Mouse (Mus musculus): ENCODE results near the gene Lrch1. TPM values are rescaled to one million over a fixed set of nuclear protein-coding genes. Genes with fewer than 3 reads are reported as not detected.

The Lrch1 gene
- polyA plus RNA-seq, 1 experiment from 2014 or later = 15.4 TPM

GRCm38 (mm10) chr14:74908250-74908649 lies 39.4 kb downstream of the Lrch1 start:
- no peaks in the 10 kb centered on the region for H3K27me3 ChIP-seq (replicated peaks; ENCODE audit: control insufficient read depth, insufficient read depth, low read length)

DNA sequence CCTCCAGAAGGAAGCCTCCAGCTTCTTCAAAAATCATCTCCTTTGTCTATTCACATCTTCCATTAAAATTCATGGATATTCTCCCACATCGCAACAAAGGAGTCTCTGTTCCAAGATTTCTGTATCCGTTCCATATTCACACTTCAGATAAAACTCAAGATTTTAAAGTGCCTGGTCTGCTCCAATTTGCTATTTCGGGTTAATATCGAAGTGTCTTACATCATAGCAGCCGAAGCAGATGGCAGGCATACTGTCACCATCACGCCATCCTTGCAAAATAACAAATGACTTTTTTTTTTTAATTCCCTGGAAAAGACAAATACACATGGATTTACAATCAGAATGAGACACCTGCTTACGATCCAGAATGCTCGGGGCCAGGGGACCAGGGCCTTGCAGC lies 40.0 kb downstream of the Lrch1 start:
- no peak for ATAC-seq
- 72% methylated on average over 8 of the region's 8 CpGs for WGBS
- Histone ChIP-seq H3K9me3 (ENCODE audit: control insufficient read depth, low read length) (no peaks in the 10 kb centered on the region), H3K36me3 (ENCODE audit: control insufficient read depth, insufficient read depth, low read length) (no peaks in the 10 kb centered on the region), H3K27ac (ENCODE audit: low read depth, low read length) (no peak overlapping the region), H3K9ac (ENCODE audit: low read depth, low read length) (no peak overlapping the region), H3K4me3 (ENCODE audit: low read length) (no peak overlapping the region), H3K27me3 (replicated peaks; ENCODE audit: control insufficient read depth, insufficient read depth, low read length) (no peaks in the 10 kb centered on the region), H3K4me1 (ENCODE audit: control insufficient read depth, insufficient read depth, low read depth, low read length) (peaks cover 2% of the 10 kb centered on the region), H3K4me2 (ENCODE audit: low read length) (no peak overlapping the region)

More at GRCm38 (mm10) chr14:74908250-74908649, 39.4 kb downstream of the Lrch1 start:
- 86% methylated on average over 6 of the region's 6 CpGs for WGBS
- no peaks in the 10 kb centered on the region for H3K9me3 ChIP-seq (ENCODE audit: control insufficient read depth, low read length)
- H3K4me2 ChIP-seq (ENCODE audit: low read length) = no peak overlapping the region
- no peak for ATAC-seq
- H3K4me3 ChIP-seq (ENCODE audit: low read length) = no peak overlapping the region
- H3K4me1 ChIP-seq (ENCODE audit: control insufficient read depth, insufficient read depth, low read depth, low read length) = peaks cover 2% of the 10 kb centered on the region; the same call in 1 of the 2 replicates
- no peak overlapping the region for H3K9ac ChIP-seq (ENCODE audit: low read depth, low read length)
- H3K27ac ChIP-seq (ENCODE audit: low read depth, low read length) = no peak overlapping the region
- H3K36me3 ChIP-seq (ENCODE audit: control insufficient read depth, insufficient read depth, low read length) = no peaks in the 10 kb centered on the region

GRCm38 (mm10) chr14:74905990-74906389 lies 41.7 kb downstream of the Lrch1 start:
- H3K27me3 ChIP-seq (replicated peaks; ENCODE audit: control insufficient read depth, insufficient read depth, low read length) = no peaks in the 10 kb centered on the region
- H3K36me3 ChIP-seq (ENCODE audit: control insufficient read depth, insufficient read depth, low read length) = no peaks in the 10 kb centered on the region
- H3K4me3 ChIP-seq (ENCODE audit: low read length) = no peak overlapping the region
- no peak overlapping the region for H3K4me2 ChIP-seq (ENCODE audit: low read length)
- H3K27ac ChIP-seq (ENCODE audit: low read depth, low read length) = no peak overlapping the region
- H3K9ac ChIP-seq (ENCODE audit: low read depth, low read length) = no peak overlapping the region
- peaks cover 2% of the 10 kb centered on the region for H3K4me1 ChIP-seq (ENCODE audit: control insufficient read depth, insufficient read depth, low read depth, low read length)
- no peaks in the 10 kb centered on the region for H3K9me3 ChIP-seq (ENCODE audit: control insufficient read depth, low read length)
- no peak for ATAC-seq
- 77% methylated on average over 3 of the region's 3 CpGs for WGBS

DNA sequence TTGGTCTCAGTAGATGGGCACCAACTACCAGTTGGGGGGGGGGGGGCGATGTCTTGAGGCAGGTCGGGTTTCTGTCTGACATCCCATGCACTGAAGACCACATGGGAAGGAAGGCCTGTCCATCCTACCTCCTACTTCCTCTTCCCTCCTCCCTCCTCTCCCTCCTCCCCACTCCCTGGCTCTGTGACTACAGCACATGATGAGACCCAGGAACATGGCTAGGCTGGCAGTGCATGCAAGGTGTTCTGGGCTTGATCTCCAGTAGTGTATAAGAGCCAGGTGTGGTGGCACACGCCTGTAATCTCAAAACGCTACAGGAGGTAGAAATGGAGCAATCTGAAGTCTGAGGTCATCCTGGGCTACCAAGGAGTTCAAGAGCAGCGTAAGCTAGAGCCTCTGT lies 43.2 kb downstream of the Lrch1 start:
- 92% methylated on average over 5 of the region's 5 CpGs for WGBS
- H3K9me3 ChIP-seq (ENCODE audit: control insufficient read depth, low read length) = no peaks in the 10 kb centered on the region
- H3K4me2 ChIP-seq (ENCODE audit: low read length) = no peak overlapping the region
- H3K27ac ChIP-seq (ENCODE audit: low read depth, low read length) = no peak overlapping the region
- H3K9ac ChIP-seq (ENCODE audit: low read depth, low read length) = no peak overlapping the region
- no peaks in the 10 kb centered on the region for H3K36me3 ChIP-seq (ENCODE audit: control insufficient read depth, insufficient read depth, low read length)
- no peaks in the 10 kb centered on the region for H3K27me3 ChIP-seq (replicated peaks; ENCODE audit: control insufficient read depth, insufficient read depth, low read length)
- H3K4me1 ChIP-seq (ENCODE audit: control insufficient read depth, insufficient read depth, low read depth, low read length) = peaks cover 2% of the 10 kb centered on the region
- H3K4me3 ChIP-seq (ENCODE audit: low read length) = no peak overlapping the region
- no peak for ATAC-seq

- no peaks in the 10 kb centered on the region for H3K36me3 ChIP-seq (ENCODE audit: control insufficient read depth, insufficient read depth, low read length)
- H3K27me3 ChIP-seq (replicated peaks; ENCODE audit: control insufficient read depth, insufficient read depth, low read length) = no peaks in the 10 kb centered on the region
- ATAC-seq = 0 out of 2 replicates have a peak, but pooled peaks have one; percentile 16
- peaks cover 6% of the 10 kb centered on the region for H3K4me1 ChIP-seq (ENCODE audit: control insufficient read depth, insufficient read depth, low read depth, low read length)
- H3K4me2 ChIP-seq (ENCODE audit: low read length) = no peak overlapping the region
- no peak overlapping the region for H3K9ac ChIP-seq (ENCODE audit: low read depth, low read length)
- 80% methylated on average over 4 of the region's 4 CpGs for WGBS
- H3K9me3 ChIP-seq (ENCODE audit: control insufficient read depth, low read length) = no peaks in the 10 kb centered on the region
- no peak overlapping the region for H3K4me3 ChIP-seq (ENCODE audit: low read length)
- H3K27ac ChIP-seq (ENCODE audit: low read depth, low read length) = no peak overlapping the region
Measured at GRCm38 (mm10) chr14:74903047-74903446, 44.6 kb downstream of the Lrch1 start.

DNA sequence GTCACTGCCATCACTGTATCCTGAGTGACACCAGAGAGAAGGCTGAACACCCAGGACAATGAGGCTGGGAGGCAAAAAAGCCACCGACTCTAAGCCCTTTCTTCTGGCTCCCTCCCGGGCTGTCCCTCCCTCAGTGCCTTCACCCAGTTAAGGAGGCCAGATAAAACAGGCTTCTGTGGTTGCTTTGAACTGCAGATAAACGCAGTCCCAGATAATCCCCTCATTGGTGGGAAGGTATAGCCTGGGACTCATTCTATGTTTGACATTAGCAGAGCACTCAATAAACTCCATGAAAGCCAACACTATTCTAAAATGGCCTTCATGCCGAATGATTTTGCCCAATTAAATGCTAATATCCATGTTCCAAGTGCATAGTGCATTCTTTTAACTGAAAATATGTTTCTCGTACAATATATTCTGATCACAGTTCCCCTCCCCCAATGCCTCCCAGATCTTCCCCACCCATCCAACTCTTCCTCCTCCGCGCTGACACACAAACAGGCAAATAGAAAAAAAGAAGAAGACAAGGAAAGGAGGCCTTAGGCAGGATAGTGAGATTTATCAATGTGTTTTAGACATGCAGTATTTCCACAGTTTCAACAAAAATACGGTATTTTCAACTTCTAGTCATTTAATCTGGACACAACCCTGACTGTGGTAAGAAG lies 46.8 kb downstream of the Lrch1 start:
- H3K36me3 ChIP-seq (ENCODE audit: control insufficient read depth, insufficient read depth, low read length) = no peaks in the 10 kb centered on the region
- H3K9me3 ChIP-seq (ENCODE audit: control insufficient read depth, low read length) = no peaks in the 10 kb centered on the region
- H3K27me3 ChIP-seq (replicated peaks; ENCODE audit: control insufficient read depth, insufficient read depth, low read length) = no peaks in the 10 kb centered on the region
- no peak overlapping the region for H3K27ac ChIP-seq (ENCODE audit: low read depth, low read length)
- H3K9ac ChIP-seq (ENCODE audit: low read depth, low read length) = no peak overlapping the region
- 60% methylated on average over 8 of the region's 8 CpGs for WGBS
- no peak overlapping the region for H3K4me3 ChIP-seq (ENCODE audit: low read length)
- no peak overlapping the region for H3K4me2 ChIP-seq (ENCODE audit: low read length)
- peaks cover 4% of the 10 kb centered on the region; the same call in 1 of the 2 replicates for H3K4me1 ChIP-seq (ENCODE audit: control insufficient read depth, insufficient read depth, low read depth, low read length)
- ATAC-seq = no peak

DNA sequence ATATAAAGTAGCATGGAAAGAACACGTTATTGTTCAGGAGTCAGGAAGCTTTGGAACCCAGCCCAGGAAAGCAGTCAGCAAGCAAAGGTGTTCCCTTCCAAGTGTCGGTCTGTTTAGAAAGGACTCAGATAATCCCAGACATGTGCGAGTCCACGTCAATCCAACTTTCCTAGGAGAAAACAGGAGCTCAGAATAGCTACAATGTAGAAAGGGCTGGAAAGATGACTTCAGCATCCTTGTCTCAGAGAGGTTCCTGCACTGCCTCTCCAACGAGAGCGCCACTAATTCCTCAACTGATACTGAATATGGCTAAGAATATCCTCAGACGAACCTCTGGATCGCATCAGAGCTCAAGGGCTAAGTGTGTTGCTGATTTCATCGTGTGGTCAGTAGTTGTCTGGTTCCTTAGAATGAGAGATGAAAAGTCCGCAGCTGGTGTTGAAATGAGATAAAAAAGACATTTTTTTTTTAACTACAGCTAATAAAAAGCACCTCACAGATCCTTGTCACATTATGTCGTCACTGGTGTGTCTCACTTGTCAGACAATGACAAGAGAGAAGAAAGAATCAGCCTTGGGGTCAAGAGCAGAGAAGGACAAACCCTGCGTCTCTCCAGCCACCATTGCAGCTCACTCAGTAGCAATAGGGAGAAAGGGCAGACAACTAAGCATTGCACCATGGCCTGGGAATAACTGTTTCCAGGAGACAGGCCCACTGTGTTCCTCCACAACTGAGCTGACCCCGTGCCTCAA lies 47.5 kb downstream of the Lrch1 start:
- Histone ChIP-seq H3K4me2 (ENCODE audit: low read length) (no peak overlapping the region), H3K9ac (ENCODE audit: low read depth, low read length) (no peak overlapping the region; the same call in 1 of the 2 replicates), H3K27ac (ENCODE audit: low read depth, low read length) (no peak overlapping the region), H3K36me3 (ENCODE audit: control insufficient read depth, insufficient read depth, low read length) (no peaks in the 10 kb centered on the region), H3K9me3 (ENCODE audit: control insufficient read depth, low read length) (no peaks in the 10 kb centered on the region), H3K4me3 (ENCODE audit: low read length) (no peak overlapping the region), H3K4me1 (ENCODE audit: control insufficient read depth, insufficient read depth, low read depth, low read length) (peaks cover 4% of the 10 kb centered on the region; the same call in 1 of the 2 replicates), H3K27me3 (replicated peaks; ENCODE audit: control insufficient read depth, insufficient read depth, low read length) (no peaks in the 10 kb centered on the region)
- WGBS = 64% methylated on average over 13 of the region's 13 CpGs
- no peak for ATAC-seq

DNA sequence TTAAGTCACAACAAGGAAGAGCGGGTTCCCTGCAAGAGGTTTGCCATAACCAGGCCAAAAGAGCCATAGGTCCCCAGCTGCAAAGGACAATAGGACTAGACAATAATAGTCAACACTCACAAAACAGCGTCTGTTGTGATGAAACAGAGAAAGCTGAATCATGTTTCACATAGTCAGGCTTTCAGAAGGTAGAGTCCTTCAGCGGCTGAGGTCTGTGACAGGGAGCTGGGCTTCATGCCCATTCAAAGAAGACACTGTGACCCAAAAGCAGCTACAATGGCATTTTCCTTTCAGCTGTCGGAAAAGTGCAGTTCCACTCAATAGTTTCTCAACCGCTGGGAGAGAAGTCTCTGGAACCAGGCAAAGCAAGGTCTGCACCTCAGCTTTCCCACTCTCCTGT lies 48.7 kb downstream of the Lrch1 start:
- Histone ChIP-seq H3K9me3 (ENCODE audit: control insufficient read depth, low read length) (no peaks in the 10 kb centered on the region), H3K4me1 (ENCODE audit: control insufficient read depth, insufficient read depth, low read depth, low read length) (peaks cover 4% of the 10 kb centered on the region; the same call in 1 of the 2 replicates), H3K36me3 (ENCODE audit: control insufficient read depth, insufficient read depth, low read length) (no peaks in the 10 kb centered on the region), H3K4me2 (ENCODE audit: low read length) (no peak overlapping the region), H3K4me3 (ENCODE audit: low read length) (no peak overlapping the region), H3K27ac (ENCODE audit: low read depth, low read length) (no peak overlapping the region), H3K9ac (ENCODE audit: low read depth, low read length) (no peak overlapping the region), H3K27me3 (replicated peaks; ENCODE audit: control insufficient read depth, insufficient read depth, low read length) (no peaks in the 10 kb centered on the region)
- 72% methylated on average over 5 of the region's 5 CpGs for WGBS
- no peak for ATAC-seq

DNA sequence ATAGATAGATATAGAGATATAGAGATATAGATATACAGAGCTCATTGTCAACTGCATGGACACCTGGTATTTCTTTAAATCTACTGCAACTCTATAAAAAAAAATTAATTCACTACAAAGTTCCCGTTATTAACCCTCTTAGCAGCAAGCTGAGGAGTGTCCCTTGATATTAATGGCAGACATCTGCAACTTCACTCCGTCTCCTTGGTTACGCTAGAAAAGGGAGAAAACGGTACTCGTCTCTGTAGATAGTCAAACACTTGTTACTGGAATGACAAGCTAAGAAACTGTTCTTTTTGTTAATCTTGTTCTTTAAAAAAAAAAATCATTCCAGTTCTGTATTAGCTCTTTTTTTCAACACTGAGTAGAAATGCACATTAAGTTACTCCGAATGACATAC lies 54.0 kb downstream of the Lrch1 start:
- Histone ChIP-seq H3K27me3 (replicated peaks; ENCODE audit: control insufficient read depth, insufficient read depth, low read length) (no peaks in the 10 kb centered on the region), H3K4me2 (ENCODE audit: low read length) (no peak overlapping the region), H3K9ac (ENCODE audit: low read depth, low read length) (no peak overlapping the region), H3K36me3 (ENCODE audit: control insufficient read depth, insufficient read depth, low read length) (no peaks in the 10 kb centered on the region), H3K27ac (ENCODE audit: low read depth, low read length) (no peak overlapping the region), H3K4me3 (ENCODE audit: low read length) (no peak overlapping the region), H3K9me3 (ENCODE audit: control insufficient read depth, low read length) (no peaks in the 10 kb centered on the region), H3K4me1 (ENCODE audit: control insufficient read depth, insufficient read depth, low read depth, low read length) (no peaks in the 10 kb centered on the region; the same call in 1 of the 2 replicates)
- 56% methylated on average over 6 of the region's 6 CpGs for WGBS
- no peak for ATAC-seq

Measured in hindbrain, embryonic 16.5 days (tissue).